8 mouse cellular contexts compared by ENCODE assay signal in the genomic region with DNA sequence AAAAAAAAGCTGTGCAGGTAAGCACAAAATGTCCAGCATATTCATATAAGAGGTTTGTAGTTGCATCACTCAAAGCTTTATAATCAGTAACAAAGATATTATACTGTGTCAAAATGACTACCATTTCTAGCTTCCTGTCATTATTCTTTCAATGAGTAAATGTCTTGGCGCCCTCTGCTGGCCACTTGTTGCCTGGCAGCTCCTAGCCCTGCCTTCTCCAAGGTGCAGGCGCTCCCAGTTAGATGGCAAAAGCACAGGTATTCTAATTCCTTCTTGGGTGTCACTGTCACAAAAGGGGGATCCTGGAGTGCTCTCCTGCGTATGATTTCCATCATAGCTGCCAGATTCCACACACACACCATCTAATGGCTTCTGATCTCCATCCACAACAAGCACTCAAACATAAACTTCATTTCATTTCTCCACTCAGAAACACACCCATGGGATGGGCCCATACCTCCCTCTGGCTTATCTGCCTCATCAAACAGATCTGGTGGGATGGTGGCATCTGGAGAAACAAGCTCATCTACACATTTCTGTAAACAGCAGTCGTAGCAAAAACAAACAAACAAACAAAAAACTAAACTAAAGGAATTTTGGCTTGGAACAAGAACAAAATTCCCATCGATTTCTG. TPM values are rescaled to one million over a fixed set of nuclear protein-coding genes. Genes with fewer than 3 reads are reported as not detected.
A peak's percentile ranks its signal among the peaks of the same experiment; 100 is the strongest.
DNase-seq lines count a peak whose midpoint lies in the region; ATAC-seq and TF ChIP-seq lines count a peak whose summit lies in the region.

No protein-coding gene starts in this region.

- no peak overlapping the region for H3K4me3 ChIP-seq in hindbrain, embryonic 10.5 days
- H3K4me3 ChIP-seq in hindbrain, embryonic 13.5 days = no peak overlapping the region
- H3K4me3 ChIP-seq in kidney, adult 2 months (ENCODE audit: insufficient read depth, low read depth, low read length) = no peak overlapping the region
- no peak overlapping the region for H3K4me3 ChIP-seq in limb, embryonic 10.5 days
- H3K4me3 ChIP-seq in midbrain, embryonic 15.5 days = no peak overlapping the region

- H3K4me2 ChIP-seq in hindbrain, embryonic 13.5 days = no peak overlapping the region
- no peak overlapping the region for H3K4me2 ChIP-seq in midbrain, embryonic 15.5 days

- peak; percentile 76 for TF ChIP-seq CTCF in kidney, adult 2 months (conservative IDR thresholded peaks at IDR 0.05; ENCODE audit: insufficient read depth, insufficient read length, low read depth, low read length)

- no peaks in the 10 kb centered on the region for H3K4me1 ChIP-seq in hindbrain, embryonic 10.5 days (replicated peaks)
- H3K4me1 ChIP-seq in hindbrain, embryonic 13.5 days (replicated peaks) = no peaks in the 10 kb centered on the region
- no peaks in the 10 kb centered on the region for H3K4me1 ChIP-seq in kidney, adult 2 months (ENCODE audit: control insufficient read depth, insufficient read depth, low read length)
- no peaks in the 10 kb centered on the region for H3K4me1 ChIP-seq in limb, embryonic 10.5 days
- H3K4me1 ChIP-seq in midbrain, embryonic 15.5 days = no peaks in the 10 kb centered on the region

- WGBS in hindbrain, embryonic 10.5 days = 52% methylated on average over 5 of the region's 5 CpGs
- WGBS in hindbrain, embryonic 13.5 days = 51% methylated on average over 5 of the region's 5 CpGs
- WGBS in kidney, adult 2 months = 51% methylated on average over 5 of the region's 5 CpGs
- 58% methylated on average over 5 of the region's 5 CpGs for WGBS in limb, embryonic 10.5 days
- WGBS in midbrain, embryonic 15.5 days = 51% methylated on average over 5 of the region's 5 CpGs

- H3K9me3 ChIP-seq in hindbrain, embryonic 10.5 days = no peaks in the 10 kb centered on the region
- no peaks in the 10 kb centered on the region for H3K9me3 ChIP-seq in hindbrain, embryonic 13.5 days
- no peaks in the 10 kb centered on the region for H3K9me3 ChIP-seq in limb, embryonic 10.5 days (replicated peaks)
- no peaks in the 10 kb centered on the region for H3K9me3 ChIP-seq in midbrain, embryonic 15.5 days

- no peak for ATAC-seq in hindbrain, embryonic 13.5 days (ENCODE audit: low FRiP score)
- ATAC-seq in midbrain, embryonic 15.5 days (replicated peaks) = 0 out of 2 replicates have a peak, but pooled peaks have one; percentile 45

- no peak for TF ChIP-seq POLR2A in kidney, adult 2 months (IDR thresholded peaks at IDR 0.05; ENCODE audit: low read depth, low read length)

- peaks cover 40% of the 10 kb centered on the region for H3K36me3 ChIP-seq in hindbrain, embryonic 10.5 days
- H3K36me3 ChIP-seq in hindbrain, embryonic 13.5 days = peaks cover 26% of the 10 kb centered on the region
- H3K36me3 ChIP-seq in kidney, adult 2 months (ENCODE audit: control insufficient read depth, insufficient read depth, low read length) = peaks cover 2% of the 10 kb centered on the region; the same call in 1 of the 2 replicates
- peaks cover 47% of the 10 kb centered on the region for H3K36me3 ChIP-seq in limb, embryonic 10.5 days
- H3K36me3 ChIP-seq in midbrain, embryonic 15.5 days (replicated peaks) = peaks cover 19% of the 10 kb centered on the region; the same call in 1 of the 2 replicates

- H3K9ac ChIP-seq in hindbrain, embryonic 13.5 days = no peak overlapping the region
- no peak overlapping the region for H3K9ac ChIP-seq in midbrain, embryonic 15.5 days

- DNase-seq in hindbrain, embryonic 10.5 days (ENCODE audit: low spot score) = peak; percentile 68
- DNase-seq in cerebellum, adult 9-10 months = peak; percentile 66
- peak; percentile 22 to 58 for DNase-seq in frontal cortex, postnatal 10 days (ENCODE audit: low spot score in 2 of 2)
- DNase-seq in kidney, adult 2 months = peak; percentile 75
- DNase-seq in limb, embryonic 10.5 days (ENCODE audit: low spot score) = peak; percentile 86
- DNase-seq in spleen, postnatal 4 days (ENCODE audit: low spot score in 2 of 2) = peak; percentile 68 to 90

- no peaks in the 10 kb centered on the region for H3K27me3 ChIP-seq in hindbrain, embryonic 10.5 days (ENCODE audit: insufficient read depth, poor library complexity, severe bottlenecking)
- no peaks in the 10 kb centered on the region for H3K27me3 ChIP-seq in hindbrain, embryonic 13.5 days
- H3K27me3 ChIP-seq in kidney, adult 2 months (replicated peaks; ENCODE audit: control insufficient read depth, insufficient read depth, low read length) = no peaks in the 10 kb centered on the region
- H3K27me3 ChIP-seq in limb, embryonic 10.5 days (ENCODE audit: low read depth, poor library complexity, severe bottlenecking) = no peaks in the 10 kb centered on the region
- H3K27me3 ChIP-seq in midbrain, embryonic 15.5 days (replicated peaks) = no peaks in the 10 kb centered on the region

- no peak overlapping the region for H3K27ac ChIP-seq in hindbrain, embryonic 10.5 days
- H3K27ac ChIP-seq in hindbrain, embryonic 13.5 days = no peak overlapping the region
- H3K27ac ChIP-seq in kidney, adult 2 months (ENCODE audit: insufficient read depth, low read depth, low read length) = no peak overlapping the region
- H3K27ac ChIP-seq in limb, embryonic 10.5 days = no peak overlapping the region
- no peak overlapping the region for H3K27ac ChIP-seq in midbrain, embryonic 15.5 days

RNA-seq across cellular contexts. Expression of a gene that starts 49.9 kb away (rescaled TPM):
- 103 and 122 TPM in 2 replicates for polyA plus RNA-seq in hindbrain, embryonic 10.5 days (2016; fragmentation: Nextera tagmentation; extraction: Ambion mirVana)
- polyA plus RNA-seq in hindbrain, embryonic 13.5 days (2015; fragmentation: Nextera tagmentation; extraction: Ambion mirVana) = 186 and 188 TPM in 2 replicates
- 19.8 and 23.9 TPM in 2 replicates for polyA plus RNA-seq in kidney, adult 2 months (2012; rRNA removed)
- 86.9 and 93.3 TPM in 2 replicates for polyA plus RNA-seq in limb, embryonic 10.5 days (2016; fragmentation: Nextera tagmentation; extraction: Ambion mirVana)
- 142 and 157 TPM in 2 replicates for polyA plus RNA-seq in midbrain, embryonic 15.5 days (2015; fragmentation: Nextera tagmentation; extraction: Ambion mirVana)
